Mouse (Mus musculus): ENCODE measurements at regions not wholly inside any gene's neighbourhood (a gene's known extent, or its start where the extent isn't known, plus 50 kb on each side); places are given as distances from the start of the nearest gene placed in this dataset.

DNA sequence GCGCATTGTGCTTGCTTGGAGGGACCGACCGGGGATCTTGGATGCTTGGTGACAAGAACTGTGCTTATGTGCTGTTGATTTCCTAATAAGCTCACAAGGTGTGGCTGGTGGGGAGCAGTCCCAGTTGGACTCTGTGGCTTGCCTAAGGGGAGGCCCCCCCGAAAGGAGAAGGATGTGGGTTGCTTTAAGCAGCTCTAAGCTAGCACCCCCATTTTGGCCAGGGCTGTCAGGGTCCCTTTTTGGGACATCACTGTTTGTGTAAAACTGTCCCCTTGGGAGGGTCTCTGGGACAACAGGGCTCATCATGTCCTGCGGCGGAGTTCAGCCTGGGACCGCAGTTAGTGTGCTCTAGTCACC is 51.4 kb upstream of the Eef2kmt start:
- DNase-seq (ENCODE audit: extremely low read depth, low read depth, low spot score): no peak

DNA sequence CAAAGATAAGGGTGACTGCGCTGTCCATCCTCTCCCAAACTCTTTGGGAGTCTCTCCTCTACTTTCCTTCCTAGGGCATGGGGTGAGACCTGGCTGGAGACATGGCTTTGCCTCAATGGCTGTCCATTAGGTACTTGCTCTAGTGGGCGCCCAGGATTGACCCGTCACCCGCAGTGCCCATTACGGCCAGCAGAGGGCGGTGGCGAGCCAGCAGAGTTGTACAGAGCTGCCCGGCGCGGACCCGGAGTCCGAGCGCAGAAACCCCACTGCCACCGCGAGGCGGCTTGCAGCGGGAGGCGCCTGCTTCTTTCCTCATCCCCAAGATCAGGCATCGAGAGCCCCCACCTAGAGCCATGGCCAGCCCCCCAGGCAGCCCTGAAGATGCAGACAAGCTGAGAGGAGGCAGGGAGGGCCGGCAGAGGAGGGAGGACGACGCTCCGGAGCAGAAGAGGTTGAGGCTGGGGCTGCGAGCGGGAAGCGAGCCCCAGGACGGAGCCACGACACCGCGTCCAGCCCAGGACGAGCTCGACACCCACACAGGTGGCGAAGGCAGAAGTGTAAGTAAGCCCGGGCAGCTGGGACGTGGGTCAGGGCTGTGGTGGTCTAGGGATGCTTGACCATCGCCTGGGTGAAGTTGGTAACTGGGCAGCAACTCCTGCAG is 50.9 kb upstream of the Eef2kmt start:
- DNase-seq (ENCODE audit: extremely low read depth, low read depth, low spot score): no peak

Measured in fat pad, adult 2 months (tissue).